Mouse (Mus musculus) cerebellum, postnatal 4 days (tissue): Measurements from ENCODE around the gene Olfr418.
"Not testable (repeated sequence)": the region's sequence is repeated elsewhere in the genome, so short reads cannot be mapped to it uniquely, and the experiment has no call there.

Experiments
- DNase-seq, 2 experiments: peaks; one replicate each; pipeline ENCODE4 v3.0.0; 2022; ENCODE audit warnings: low spot score in 2 of 2, mixed read lengths in 1 of 2

Gene Olfr418

DNA sequence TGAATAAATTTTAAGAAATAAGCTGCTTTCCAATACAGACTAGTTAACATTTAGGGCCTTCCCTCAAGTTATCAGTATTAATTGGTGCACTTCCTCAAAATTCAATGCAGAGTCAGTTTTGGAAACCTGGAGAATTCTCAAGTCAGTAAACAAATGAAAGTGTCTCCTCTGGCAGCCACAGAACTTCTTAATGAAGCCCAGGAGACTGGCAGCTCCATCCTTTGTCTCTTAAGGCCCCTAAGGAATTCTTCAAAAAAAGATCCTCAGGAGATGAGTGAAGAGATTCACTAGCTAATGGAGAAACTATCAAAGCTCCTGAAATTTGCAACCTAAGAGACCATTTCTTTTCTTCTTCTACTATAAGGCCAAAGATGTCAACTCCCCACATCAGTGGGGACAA, at the start of gene Olfr418:
Olfr418 (plus strand) TSS at position 301 of the 400 bp plus-strand sequence.
- no peak for DNase-seq

DNA sequence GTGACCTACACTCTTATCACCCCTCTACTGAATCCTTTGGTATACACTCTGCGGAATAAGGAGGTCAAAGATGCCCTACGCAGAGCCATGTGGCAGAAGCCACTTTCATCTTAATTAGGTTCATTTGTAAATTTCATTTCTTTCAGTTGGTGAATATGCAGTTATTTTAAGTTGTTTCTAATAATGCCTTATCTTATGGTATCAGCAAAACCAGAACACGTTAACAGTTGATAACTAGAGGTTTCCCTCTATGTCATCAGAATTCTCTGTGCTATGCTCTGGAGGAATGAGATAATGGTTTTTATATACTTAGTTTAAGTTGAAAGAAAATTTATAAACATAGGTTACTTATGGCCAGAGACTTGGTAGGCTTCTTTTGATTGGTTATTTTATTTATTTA, 49.3 kb upstream of the Olfr418 start:
- DNase-seq: no peak

DNA sequence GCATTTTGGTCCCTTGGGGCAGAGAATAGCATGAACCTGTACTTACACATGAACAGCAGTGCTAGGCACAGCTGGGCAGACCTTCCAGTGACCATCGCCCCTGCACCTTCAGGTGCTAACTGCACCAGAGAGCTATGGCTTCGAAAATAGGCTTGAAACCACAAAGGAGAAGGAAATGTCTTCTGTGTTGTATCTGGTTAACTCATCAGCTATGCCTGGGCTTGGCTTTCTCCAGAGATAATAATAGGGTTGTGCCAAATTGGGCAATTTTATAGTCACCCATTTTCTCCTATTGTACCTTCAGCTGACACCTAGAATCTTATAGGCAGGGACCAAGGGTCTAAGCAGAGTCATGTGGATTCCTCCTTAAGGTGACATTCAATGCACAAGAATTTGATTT, 38.7 kb upstream of the Olfr418 start, which contains the start of gene Fcer1a:
Fcer1a (minus strand) TSS at position 134 of the 400 bp plus-strand sequence.
- DNase-seq: no peak

DNA sequence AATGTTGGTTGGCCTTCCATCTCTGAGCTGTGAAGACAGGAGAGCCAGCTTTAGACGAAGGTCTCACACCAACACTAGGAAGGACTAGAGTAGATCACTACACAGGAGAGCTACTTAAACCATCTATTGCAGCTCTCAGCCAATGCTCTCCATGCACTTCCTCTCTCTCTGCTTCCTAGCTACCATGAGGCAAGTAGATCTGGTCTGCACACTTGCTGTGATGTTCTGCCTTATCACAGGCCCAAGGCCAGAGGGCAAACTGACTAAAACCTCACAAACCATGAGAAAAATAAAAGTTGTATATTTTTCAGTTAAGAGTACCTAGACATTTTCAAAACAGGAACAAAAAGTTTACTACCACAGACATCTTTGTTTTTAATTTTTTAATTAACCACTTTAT, 28.8 kb upstream of the Olfr418 start:
- not testable (repeated sequence) for DNase-seq

DNA sequence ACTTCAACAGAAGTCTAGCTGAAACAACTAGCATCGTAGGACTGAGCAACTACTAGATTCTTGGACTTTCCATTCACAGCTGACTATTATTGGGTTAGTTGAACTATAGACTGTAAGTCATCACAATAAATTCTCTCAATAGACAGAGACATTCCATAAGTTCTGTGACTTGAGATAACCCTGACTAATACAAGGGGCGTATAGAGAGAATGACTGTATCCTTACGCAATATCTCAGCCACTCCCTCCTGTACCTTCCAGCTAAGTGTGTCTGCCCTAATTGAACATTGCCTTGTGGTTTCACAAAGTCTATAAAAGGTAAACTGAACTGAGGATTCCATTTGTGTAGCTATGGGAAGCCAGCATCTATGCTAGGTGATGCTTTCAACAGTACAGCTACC, 15.9 kb upstream of the Olfr418 start:
- no peak for DNase-seq

DNA sequence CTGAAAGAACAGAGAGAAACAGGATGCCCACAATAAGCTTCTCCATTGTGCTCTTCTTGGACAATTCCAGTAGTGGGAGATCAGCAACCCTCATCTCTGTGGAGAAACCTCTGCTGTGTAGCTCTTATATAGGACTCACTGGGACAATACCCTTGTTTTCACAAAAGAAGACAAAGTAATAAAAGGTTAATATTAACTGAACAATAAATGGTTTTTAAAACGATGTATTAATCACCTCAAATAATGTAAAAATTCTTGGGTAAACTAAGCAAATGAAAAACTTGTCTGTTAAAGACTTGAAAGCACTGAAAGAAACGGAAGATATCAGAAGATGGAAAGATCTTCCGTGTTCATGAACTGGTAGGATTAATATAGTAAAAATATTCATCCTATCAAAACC, 11.9 kb downstream of the Olfr418 start, which contains the start of gene Mptx2:
Mptx2 (minus strand) TSS at position 101 of the 400 bp plus-strand sequence.
- DNase-seq: no peak

DNA sequence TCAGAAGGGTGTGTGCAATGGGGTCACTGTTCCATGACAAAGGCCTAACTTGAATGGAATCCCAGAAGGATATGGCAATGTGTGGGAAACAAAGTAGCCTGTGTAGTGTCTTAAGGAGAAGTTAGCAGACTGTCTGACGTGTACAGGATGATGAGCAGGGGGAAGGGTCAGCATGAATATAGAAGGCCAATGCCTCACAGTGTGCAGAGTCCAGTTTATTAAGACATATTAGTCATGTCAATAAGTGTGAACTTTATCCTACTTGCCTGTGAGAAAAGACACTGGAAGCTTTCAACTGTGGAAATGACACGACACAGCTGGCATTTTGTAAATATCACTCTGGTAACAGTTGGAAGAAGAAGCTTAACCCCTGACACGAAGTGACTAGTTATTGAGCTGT, 37.0 kb downstream of the Olfr418 start:
- not testable (repeated sequence) for DNase-seq

DNA sequence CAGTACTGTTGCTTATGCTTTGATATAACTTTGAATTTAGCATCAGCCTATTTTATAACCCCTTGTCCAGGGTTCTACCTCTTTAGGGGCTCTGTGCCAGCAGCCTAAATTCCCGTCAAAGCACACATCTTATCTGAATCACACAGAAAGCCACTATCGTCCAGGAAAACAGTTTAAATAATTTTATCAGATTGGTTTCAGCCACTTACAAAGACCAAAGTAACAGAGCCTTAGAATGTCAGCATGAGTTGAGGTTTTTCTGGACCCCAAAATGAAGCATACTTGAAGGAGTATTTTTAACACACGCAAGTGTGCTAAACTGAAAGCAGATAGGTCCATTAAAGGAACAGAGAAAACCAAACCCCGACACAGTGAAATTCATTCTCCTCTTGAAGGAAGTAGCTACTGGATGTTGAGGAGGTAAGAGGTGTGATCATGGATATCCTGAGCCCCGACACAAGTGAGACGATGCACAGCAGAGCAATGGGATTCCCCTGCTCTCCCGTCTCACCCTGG, 47.8 kb downstream of the Olfr418 start:
- DNase-seq: not testable (repeated sequence)

DNA sequence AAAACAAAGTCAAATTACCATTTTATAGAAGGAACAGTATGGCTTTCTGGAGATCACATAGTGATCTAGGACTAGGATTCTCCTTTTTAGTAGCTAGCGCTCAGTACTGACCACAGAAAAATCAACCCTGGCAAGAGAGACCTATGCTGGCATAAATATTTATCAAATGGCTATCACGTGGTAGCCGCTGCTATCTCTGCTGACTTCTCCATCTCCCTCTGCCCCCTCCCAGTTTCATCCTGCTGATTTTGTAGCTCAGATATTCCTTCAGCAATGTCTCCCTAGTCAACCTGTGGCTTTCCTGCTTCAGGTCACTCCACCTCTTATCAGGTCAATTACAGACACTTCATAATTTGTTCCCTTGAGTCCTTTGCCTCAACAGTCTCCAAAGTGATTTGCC, 49.9 kb downstream of the Olfr418 start:
- no peak for DNase-seq

DNA sequence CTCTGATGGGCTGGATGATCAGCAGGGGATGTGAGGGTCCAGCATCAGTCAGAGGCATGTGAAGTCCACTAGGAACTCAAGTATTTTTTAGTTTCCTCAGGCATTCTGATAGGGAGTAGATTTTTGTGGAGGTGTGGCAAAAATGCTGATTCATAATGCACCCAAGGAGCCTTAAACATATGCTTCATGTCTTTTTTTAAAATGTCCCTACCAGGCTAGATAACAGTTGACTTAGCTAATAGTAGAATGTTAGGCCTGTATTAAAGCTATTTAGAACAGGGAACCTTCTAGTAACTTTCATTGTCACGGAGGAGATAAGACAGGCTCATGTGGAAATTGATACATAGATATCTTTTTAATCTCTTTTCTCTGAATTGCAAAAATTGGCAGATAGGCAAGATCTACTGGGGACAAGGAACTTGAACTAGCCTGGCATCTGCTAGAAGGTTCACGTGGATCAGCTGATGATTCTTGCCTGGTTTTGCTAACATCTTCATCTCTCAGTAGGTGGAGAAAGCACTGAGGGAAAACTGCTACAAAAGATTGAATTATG, 52.2 kb downstream of the Olfr418 start:
- DNase-seq: no peak

DNA sequence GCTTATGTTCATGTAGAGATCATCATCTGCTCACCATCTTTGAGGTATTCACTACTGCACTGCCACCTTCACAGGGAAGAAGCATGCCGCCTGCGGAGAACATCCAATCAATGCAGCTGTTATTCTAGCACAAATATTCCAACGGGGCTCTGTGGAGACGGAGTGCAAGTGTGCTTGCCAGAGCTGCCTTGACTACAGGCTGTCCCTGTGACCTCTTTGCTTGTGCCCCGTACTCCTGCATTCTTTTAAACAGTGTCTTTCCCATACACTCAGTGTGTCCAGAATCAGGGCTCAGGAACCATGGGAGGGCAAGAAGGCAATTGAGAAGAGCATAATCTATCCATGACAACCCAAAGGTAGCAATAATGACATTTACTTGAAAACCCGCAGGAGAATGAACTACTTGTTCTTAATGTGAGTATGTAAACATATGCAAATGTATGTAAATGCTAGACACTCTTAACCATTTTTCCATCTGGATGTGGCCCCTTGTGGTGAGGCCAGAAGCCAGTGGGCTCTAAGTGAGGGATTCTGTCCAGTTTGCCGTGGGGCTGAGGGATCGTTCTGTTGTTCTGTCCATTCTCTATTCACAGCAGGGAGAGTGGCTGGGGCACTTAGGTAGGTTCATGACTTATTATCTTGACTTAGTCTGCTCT, 55.9 kb downstream of the Olfr418 start:
- no peak for DNase-seq

DNA sequence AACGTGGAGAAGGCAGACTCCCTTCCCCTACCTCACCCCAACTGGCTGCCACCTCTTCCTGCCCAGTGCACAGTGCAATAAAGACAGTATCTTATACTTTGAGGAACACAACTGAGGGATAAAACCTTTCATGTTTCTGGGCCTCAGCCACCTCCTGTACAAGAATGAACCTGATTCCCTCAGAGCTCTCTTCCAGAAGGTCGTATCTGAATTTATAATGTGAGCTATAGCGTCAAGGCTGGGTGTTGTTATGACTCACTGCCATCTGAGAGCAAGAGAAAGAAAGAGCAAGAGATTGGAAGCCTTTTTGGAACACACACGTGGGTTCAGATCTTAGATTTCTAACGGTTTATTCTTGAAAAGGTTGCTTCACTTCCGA, 56.4 kb downstream of the Olfr418 start:
- DNase-seq: no peak
